ENCODE assay signal across 25 mouse cellular contexts in genomic region chr8:79149880-79150279, GRCm38 (mm10).
"Had no signal": no experiment of that assay in that cellular context is flagged by ENCODE, and none has a peak within 500 bp of the region (broad histone marks: within the 10 kb centered on the region; RNA-seq: fewer than 3 reads in every experiment).

No protein-coding gene starts in this region.

- H3K36me3 ChIP-seq: forebrain, embryonic 15.5 days had no signal

- H3K27me3 ChIP-seq: embryonic facial prominence, embryonic 12.5 days; embryonic facial prominence, embryonic 13.5 days; embryonic facial prominence, embryonic 15.5 days; forebrain, embryonic 12.5 days; forebrain, embryonic 13.5 days; forebrain, embryonic 15.5 days had no signal

- DNase-seq: cerebellum, adult 9-10 months; cerebellum, adult 9-11 months; cerebellum, postnatal 10 days; cerebellum, postnatal 14 days; cerebellum, postnatal 25 days; cerebellum, postnatal 36 days; embryo, embryonic 11 days; forebrain, postnatal 0 days; gastrocnemius, adult 2 months; gastrocnemius, postnatal 10 days; gastrocnemius, postnatal 14 days; gastrocnemius, postnatal 25 days; gastrocnemius, postnatal 36 days; heart, adult 11 months; heart, adult 18-20 months; heart, adult 2 months had no signal

- H3K9me3 ChIP-seq: embryonic facial prominence, embryonic 10.5 days; embryonic facial prominence, embryonic 12.5 days; embryonic facial prominence, embryonic 13.5 days; embryonic facial prominence, embryonic 15.5 days; forebrain, embryonic 10.5 days; forebrain, embryonic 12.5 days; forebrain, embryonic 13.5 days; forebrain, embryonic 15.5 days had no signal

- H3K9ac ChIP-seq: embryonic facial prominence, embryonic 12.5 days; embryonic facial prominence, embryonic 13.5 days; embryonic facial prominence, embryonic 15.5 days; forebrain, embryonic 12.5 days; forebrain, embryonic 13.5 days; forebrain, embryonic 15.5 days; forebrain, postnatal 0 days had no signal

- H3K4me1 ChIP-seq: embryonic facial prominence, embryonic 10.5 days; embryonic facial prominence, embryonic 12.5 days; embryonic facial prominence, embryonic 13.5 days; forebrain, embryonic 10.5 days; forebrain, embryonic 12.5 days; forebrain, embryonic 13.5 days; forebrain, embryonic 15.5 days had no signal

- H3K4me2 ChIP-seq: embryonic facial prominence, embryonic 12.5 days; embryonic facial prominence, embryonic 13.5 days; embryonic facial prominence, embryonic 15.5 days; forebrain, embryonic 12.5 days; forebrain, embryonic 13.5 days; forebrain, embryonic 15.5 days had no signal

- H3K27ac ChIP-seq: embryonic facial prominence, embryonic 10.5 days; embryonic facial prominence, embryonic 12.5 days; embryonic facial prominence, embryonic 13.5 days; embryonic facial prominence, embryonic 15.5 days; forebrain, embryonic 10.5 days; forebrain, embryonic 12.5 days; forebrain, embryonic 13.5 days; forebrain, embryonic 15.5 days; gastrocnemius, adult 2 months; heart, adult 2 months had no signal

- H3K4me3 ChIP-seq: embryonic facial prominence, embryonic 10.5 days; embryonic facial prominence, embryonic 12.5 days; embryonic facial prominence, embryonic 13.5 days; embryonic facial prominence, embryonic 15.5 days; erythroblast, embryonic 14.5 days; forebrain, embryonic 10.5 days; forebrain, embryonic 12.5 days; forebrain, embryonic 13.5 days; forebrain, embryonic 15.5 days; gastrocnemius, adult 2 months; heart, adult 2 months had no signal
